Mouse (Mus musculus) intestine, embryonic 14.5 days (tissue): ENCODE results near the gene C1rl. TPM values are rescaled to one million over a fixed set of nuclear protein-coding genes. Genes with fewer than 3 reads are reported as not detected.
"Not testable (repeated sequence)": the region's sequence is repeated elsewhere in the genome, so short reads cannot be mapped to it uniquely, and the experiment has no call there.

ENCODE experiments used
- ATAC-seq: fragments of 200-750 bp; cut with Nextera tagmentation; replicated peaks from 2 replicates; pipeline ENCODE4 v1.8.0; 2017; ENCODE audit warnings: low read depth, moderate number of reproducible peaks, moderate TSS enrichment, moderate library complexity; ENCODE audit not compliant: low FRiP score, low TSS enrichment
- DNase-seq: peaks from one replicate; pipeline ENCODE4 v3.0.0-alpha.2; 2018; ENCODE audit warnings: low spot score
- H3K27ac ChIP-seq: fragments of 300-500 bp; sonication (generic); 2 replicates; pipeline ENCODE4 v1.5.1; 2014; ENCODE audit warnings: low read depth, mild to moderate bottlenecking, control low read depth
- H3K27me3 ChIP-seq: fragments of 300-500 bp; sonication (generic); replicated peaks from 2 replicates; pipeline ENCODE4 v1.6.1; 2014; ENCODE audit warnings: low read length, control low read depth; ENCODE audit not compliant: control insufficient read depth, insufficient read depth
- H3K36me3 ChIP-seq: fragments of 300-500 bp; sonication (generic); 2 replicates; pipeline ENCODE4 v1.6.1; 2014; ENCODE audit warnings: low read length, control low read depth; ENCODE audit not compliant: control insufficient read depth, insufficient read depth
- H3K4me1 ChIP-seq: fragments of 300-500 bp; sonication (generic); replicated peaks from 2 replicates; pipeline ENCODE4 v1.6.1; 2014; ENCODE audit warnings: low read length, control low read depth, mixed read lengths; ENCODE audit not compliant: control insufficient read depth, insufficient read depth
- H3K4me2 ChIP-seq: fragments of 300-500 bp; sonication (generic); 2 replicates; pipeline ENCODE4 v1.6.1; 2014; ENCODE audit warnings: low read length
- H3K4me3 ChIP-seq: fragments of 300-500 bp; sonication (generic); 2 replicates; pipeline ENCODE4 v1.5.1; 2014; ENCODE audit warnings: low read depth, low read length, control low read depth, mixed read lengths
- H3K9ac ChIP-seq: fragments of 300-500 bp; sonication (generic); 2 replicates; pipeline ENCODE4 v1.6.1; 2014; ENCODE audit warnings: mild to moderate bottlenecking, low read length
- H3K9me3 ChIP-seq: fragments of 300-500 bp; sonication (generic); 2 replicates; pipeline ENCODE4 v1.6.1; 2016; ENCODE audit warnings: low read length, control low read depth; ENCODE audit not compliant: control insufficient read depth
- WGBS: fragments of 180-500 bp; shearing (Covaris S2); extraction: QIAGEN DNeasy Blood & Tissue Kit; methylation state at CpG from one replicate; pipeline ENCODE4 v1.1.7; 2014; 5-methylcytosine and 5-hydroxymethylcytosine counted together
- polyA plus RNA-seq: library from polyadenylated mRNA; unstranded; fragments of >200 nt; fragmentation: Nextera tagmentation; extraction: Ambion mirVana; gene quantifications from 2 replicates; pipeline ENCODE4 v1.2.1, GENCODE M21; 2014

Gene C1rl
- polyA plus RNA-seq, 1 experiment from 2014 or later, result 0.92 TPM

- Histone ChIP-seq H3K9ac (no peak overlapping the region), H3K36me3 (no peaks in the 10 kb centered on the region), H3K4me1 (no peaks in the 10 kb centered on the region), H3K9me3 (no peaks in the 10 kb centered on the region), H3K27ac (no peak overlapping the region), H3K27me3 (no peaks in the 10 kb centered on the region), H3K4me3 (no peak overlapping the region), H3K4me2 (no peak overlapping the region)
- WGBS, result 64% methylated on average over 4 of the region's 4 CpGs
- ATAC-seq, result no peak
- DNase-seq, result no peak
These were observed 12.1 kb downstream of the C1rl start for GRCm38 (mm10) chr6:124505028-124505427.

- DNase-seq, result no peak
- no peak overlapping the region for H3K4me3 ChIP-seq
- 83% methylated on average over 6 of the region's 6 CpGs for WGBS
- no peak overlapping the region for H3K4me2 ChIP-seq
- H3K4me1 ChIP-seq, result no peaks in the 10 kb centered on the region
- H3K27ac ChIP-seq, result no peak overlapping the region
- no peaks in the 10 kb centered on the region for H3K27me3 ChIP-seq
- no peaks in the 10 kb centered on the region for H3K9me3 ChIP-seq
- ATAC-seq, result no peak
- no peaks in the 10 kb centered on the region for H3K36me3 ChIP-seq
- no peak overlapping the region for H3K9ac ChIP-seq
These were observed 14.1 kb downstream of the C1rl start for GRCm38 (mm10) chr6:124506991-124507390.

GRCm38 (mm10) chr6:124508292-124508691, 15.4 kb downstream of the C1rl start:
- ATAC-seq (no peak), DNase-seq (no peak)
- Histone ChIP-seq H3K9ac (no peak overlapping the region), H3K4me1 (no peaks in the 10 kb centered on the region), H3K4me3 (no peak overlapping the region), H3K9me3 (no peaks in the 10 kb centered on the region), H3K27me3 (no peaks in the 10 kb centered on the region), H3K27ac (no peak overlapping the region), H3K4me2 (no peak overlapping the region), H3K36me3 (no peaks in the 10 kb centered on the region)
- WGBS, result 78% methylated on average over 10 of the region's 10 CpGs

DNA sequence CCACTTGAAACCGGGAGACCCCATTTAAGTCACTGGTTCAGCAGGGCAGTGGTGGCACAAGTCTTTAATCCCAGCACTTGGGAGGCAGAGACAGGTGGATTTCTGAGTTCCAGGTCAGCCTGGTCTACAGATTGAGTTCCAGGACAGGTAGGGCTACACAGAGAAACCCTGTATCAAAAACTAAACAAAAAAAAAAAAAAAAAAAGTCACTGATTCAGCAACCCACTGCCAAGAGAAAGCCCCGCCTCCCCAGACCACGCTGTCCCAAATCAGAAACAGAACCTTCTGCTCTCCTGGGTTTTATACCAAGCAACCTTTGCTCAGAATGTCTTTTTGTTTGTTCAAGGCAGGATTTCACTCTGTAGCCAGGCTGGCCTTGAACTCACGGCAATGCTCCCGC, 16.3 kb downstream of the C1rl start:
- not testable (repeated sequence) for H3K4me1 ChIP-seq, DNase-seq, H3K9me3 ChIP-seq, H3K27ac ChIP-seq, H3K4me3 ChIP-seq, H3K27me3 ChIP-seq, H3K4me2 ChIP-seq, ATAC-seq, H3K9ac ChIP-seq, H3K36me3 ChIP-seq
- 84% methylated on average over 5 of the region's 5 CpGs for WGBS

GRCm38 (mm10) chr6:124511936-124512335, 19.0 kb downstream of the C1rl start:
- 58% methylated on average over 6 of the region's 6 CpGs for WGBS
- no peaks in the 10 kb centered on the region for H3K36me3 ChIP-seq
- H3K9ac ChIP-seq, result no peak overlapping the region
- H3K4me1 ChIP-seq, result no peaks in the 10 kb centered on the region
- no peak overlapping the region for H3K4me2 ChIP-seq
- no peak for DNase-seq
- no peak overlapping the region for H3K4me3 ChIP-seq
- no peaks in the 10 kb centered on the region for H3K9me3 ChIP-seq
- H3K27me3 ChIP-seq, result no peaks in the 10 kb centered on the region
- no peak for ATAC-seq
- H3K27ac ChIP-seq, result no peak overlapping the region

DNA sequence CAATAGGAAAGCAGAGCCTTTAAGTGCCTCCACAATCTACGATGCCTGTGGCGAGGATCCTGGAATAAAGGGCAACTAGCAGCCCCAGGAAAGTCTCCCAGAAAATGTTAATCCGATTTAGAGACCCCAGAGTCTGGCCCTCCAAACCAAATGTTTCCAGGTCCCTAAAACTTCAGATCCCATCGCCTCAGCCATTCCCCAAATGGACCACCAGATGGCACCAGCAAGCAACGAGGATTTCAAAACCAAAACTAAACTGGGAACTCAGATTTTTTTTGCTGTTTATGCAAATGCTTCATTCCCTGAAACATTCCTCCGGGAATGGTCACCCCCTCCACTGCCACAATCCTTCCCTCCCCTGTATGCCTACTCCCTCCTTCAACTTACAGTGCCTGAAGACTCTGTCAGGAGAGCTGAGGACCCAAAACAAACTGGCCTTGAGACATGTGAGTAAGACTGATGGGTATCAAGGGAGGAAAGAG, 19.5 kb downstream of the C1rl start, which contains the start of gene C1ra:
Gene C1ra (plus strand): TSS at position 51 of the 482 bp plus-strand sequence.
- H3K27me3 ChIP-seq, result no peaks in the 10 kb centered on the region
- H3K4me3 ChIP-seq, result 0 out of 2 replicates have a peak within 1 kb of the TSS, but pooled peaks have one; percentile 13
- ATAC-seq, result no peak
- no peaks in the 10 kb centered on the region for H3K4me1 ChIP-seq
- no peaks in the 10 kb centered on the region for H3K9me3 ChIP-seq
- no peak within 1 kb of the TSS for H3K9ac ChIP-seq
- WGBS, result 10% methylated on average over 6 of the region's 6 CpGs
- peak within 1 kb of the TSS; percentile 44 for H3K4me2 ChIP-seq
- peak; percentile 76 for DNase-seq
- no peaks in the 10 kb centered on the region for H3K36me3 ChIP-seq
- H3K27ac ChIP-seq, result no peak within 1 kb of the TSS

DNA sequence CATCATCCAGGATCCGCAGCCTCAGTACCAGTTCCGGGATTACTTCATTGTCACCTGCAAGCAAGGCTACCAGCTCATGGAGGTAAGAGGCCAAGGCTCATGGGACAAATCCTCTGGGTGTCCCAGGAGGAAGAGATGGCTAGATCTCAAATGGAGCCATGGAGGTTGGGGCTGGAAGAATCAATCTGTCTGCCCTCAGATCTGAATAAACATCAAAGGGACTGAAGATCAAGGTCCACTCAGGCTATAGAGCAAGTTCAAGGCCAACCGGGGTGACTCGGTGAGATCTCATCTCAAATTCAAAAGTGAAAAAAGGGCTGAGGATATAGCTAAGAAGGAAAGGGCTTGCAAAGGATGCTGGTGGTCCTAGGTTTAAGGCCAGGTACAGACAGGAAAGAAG, 24.8 kb downstream of the C1rl start:
- not testable (repeated sequence) for H3K9me3 ChIP-seq, H3K9ac ChIP-seq, H3K27me3 ChIP-seq, DNase-seq, H3K4me1 ChIP-seq, H3K27ac ChIP-seq, ATAC-seq, H3K4me2 ChIP-seq, H3K4me3 ChIP-seq, H3K36me3 ChIP-seq
- WGBS, result 90% methylated on average over 4 of the region's 4 CpGs

DNA sequence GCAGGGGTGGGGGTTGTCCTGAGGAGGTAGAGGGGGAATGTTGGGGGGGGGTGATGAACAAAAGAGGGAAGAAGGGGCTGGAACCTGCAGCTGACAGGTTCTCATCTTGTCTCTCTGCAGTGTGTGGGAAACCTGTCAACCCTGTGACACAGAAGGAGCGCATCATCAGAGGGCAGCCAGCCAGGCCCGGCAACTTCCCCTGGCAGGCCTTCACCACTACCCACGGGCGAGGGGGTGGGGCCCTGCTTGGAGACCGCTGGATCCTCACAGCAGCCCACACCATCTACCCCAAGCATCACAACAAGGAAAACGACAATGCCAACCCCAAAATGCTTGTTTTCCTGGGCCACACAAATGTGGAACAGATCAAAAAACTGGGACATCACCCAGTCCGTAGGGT, 29.2 kb downstream of the C1rl start:
- H3K36me3 ChIP-seq, H3K4me3 ChIP-seq, H3K4me1 ChIP-seq, H3K9me3 ChIP-seq, ATAC-seq, DNase-seq, H3K9ac ChIP-seq, H3K4me2 ChIP-seq, H3K27me3 ChIP-seq, H3K27ac ChIP-seq: not testable (repeated sequence)
- 75% methylated on average over 7 of the region's 7 CpGs for WGBS

GRCm38 (mm10) chr6:124527881-124528280, 35.0 kb downstream of the C1rl start:
- Histone ChIP-seq H3K27me3 (no peaks in the 10 kb centered on the region), H3K27ac (no peak overlapping the region), H3K9me3 (no peaks in the 10 kb centered on the region), H3K36me3 (no peaks in the 10 kb centered on the region), H3K4me3 (no peak overlapping the region), H3K4me2 (no peak overlapping the region), H3K4me1 (no peaks in the 10 kb centered on the region), H3K9ac (no peak overlapping the region)
- DNase-seq (peak; percentile 50), ATAC-seq (no peak)
- WGBS, result 68% methylated on average over 3 of the region's 3 CpGs
